Mouse (Mus musculus) heart, postnatal 14 days (tissue): Measurements from ENCODE around the gene Mgat4e. TPM values are rescaled to one million over a fixed set of nuclear protein-coding genes. Genes with fewer than 3 reads are reported as not detected.

Source experiments
- DNase-seq, 2 experiments: peaks; one replicate each; pipeline ENCODE4 v3.0.0; 2021 to 2022
- intact Hi-C: fragments of 180-260 bp; cut with DNase I; formaldehyde crosslinking; loops from one replicate; pipeline ENCODE4 v1.15.1; 2025
- long read RNA-seq, 2 experiments: library from polyadenylated mRNA; stranded (forward); transcript quantifications; one replicate each; pipeline ENCODE4 v2.0.0; 2021
- total RNA-seq, 2 experiments: library from RNA; stranded (reverse); gene quantifications; 2 replicates each; pipeline ENCODE4 v1.2.3; 2021

Mgat4e gene
- total RNA-seq, result not detected
- long read RNA-seq, experiment 1, result 0 reads
- long read RNA-seq, experiment 2, result 0 reads

- no peak for DNase-seq
- intact Hi-C loops, result no loop called here
Measured at GRCm38 (mm10) chr1:134549632-134550132, at the start of gene Mgat4e. Mgat4e (minus strand) TSS chr1:134549682.

GRCm38 (mm10) chr1:134597339-134598054 is 48.0 kb upstream of the Mgat4e start:
- intact Hi-C loops, result loop anchor here (10.0 kb wide), 1 partner anchor 233 kb away; the partner anchor contains the start of gene Tmem183a

GRCm38 (mm10) chr1:134591773-134592172 is 42.3 kb upstream of the Mgat4e start:
- no peak for DNase-seq
- intact Hi-C loops, result loop anchor here (10.0 kb wide), 1 partner anchor 227 kb away; the partner anchor contains the start of gene Tmem183a

More at GRCm38 (mm10) chr1:134597339-134598054, 48.0 kb upstream of the Mgat4e start:
- DNase-seq, result no peak

GRCm38 (mm10) chr1:134589676-134590075 is 40.2 kb upstream of the Mgat4e start:
- intact Hi-C loops, result loop anchor here (10.0 kb wide), 1 partner anchor 225 kb away; the partner anchor contains the start of gene Tmem183a
- no peak for DNase-seq

GRCm38 (mm10) chr1:134583560-134583959 is 34.1 kb upstream of the Mgat4e start:
- intact Hi-C loops, result no loop called here
- no peak for DNase-seq

- intact Hi-C loops, result no loop called here
- no peak for DNase-seq
Measured at GRCm38 (mm10) chr1:134580796-134581195, 31.3 kb upstream of the Mgat4e start.

GRCm38 (mm10) chr1:134577384-134578120 is 28.1 kb upstream of the Mgat4e start:
- intact Hi-C loops, result no loop called here
- DNase-seq, result no peak

GRCm38 (mm10) chr1:134573932-134574315 is 24.4 kb upstream of the Mgat4e start:
- no peak for DNase-seq
- intact Hi-C loops, result no loop called here

- DNase-seq, result no peak
- intact Hi-C loops, result no loop called here
Measured at GRCm38 (mm10) chr1:134573300-134573931, 23.9 kb upstream of the Mgat4e start.

GRCm38 (mm10) chr1:134570631-134571030 is 21.1 kb upstream of the Mgat4e start:
- intact Hi-C loops, result no loop called here
- DNase-seq, result no peak

GRCm38 (mm10) chr1:134570171-134570570 is 20.7 kb upstream of the Mgat4e start:
- intact Hi-C loops, result no loop called here

GRCm38 (mm10) chr1:134567511-134567910 is 18.0 kb upstream of the Mgat4e start:
- DNase-seq, result no peak
- intact Hi-C loops, result no loop called here

More at GRCm38 (mm10) chr1:134570171-134570570, 20.7 kb upstream of the Mgat4e start:
- DNase-seq, result no peak

- DNase-seq, result no peak
- intact Hi-C loops, result no loop called here
Measured at GRCm38 (mm10) chr1:134563726-134564125, 14.2 kb upstream of the Mgat4e start.

- intact Hi-C loops, result no loop called here
- DNase-seq, result no peak
Measured at GRCm38 (mm10) chr1:134562457-134562856, 13.0 kb upstream of the Mgat4e start.

- DNase-seq, result no peak
- intact Hi-C loops, result no loop called here
Measured at GRCm38 (mm10) chr1:134561770-134562143, 12.3 kb upstream of the Mgat4e start.

- peak; percentile 40 to 46 for DNase-seq
- intact Hi-C loops, result no loop called here
Measured at GRCm38 (mm10) chr1:134560801-134561769, 11.6 kb upstream of the Mgat4e start.

- intact Hi-C loops, result no loop called here
- DNase-seq, result peak in 1 of 2 experiments; percentile 56
Measured at GRCm38 (mm10) chr1:134560396-134560795, 10.9 kb upstream of the Mgat4e start.

GRCm38 (mm10) chr1:134559976-134560375 is 10.5 kb upstream of the Mgat4e start, which contains the start of gene Kdm5b:
Kdm5b (plus strand) TSS chr1:134560171.
- intact Hi-C loops, result no loop called here
- peak; percentile 92 to 93 for DNase-seq

- no peak for DNase-seq
- intact Hi-C loops, result no loop called here
Measured at GRCm38 (mm10) chr1:134559226-134559625, 9.7 kb upstream of the Mgat4e start.

GRCm38 (mm10) chr1:134558511-134558910 is 9.0 kb upstream of the Mgat4e start:
- intact Hi-C loops, result no loop called here

More at GRCm38 (mm10) chr1:134558511-134558910, 9.0 kb upstream of the Mgat4e start:
- no peak for DNase-seq
